Mouse (Mus musculus) hindbrain, embryonic 11.5 days (tissue): Measurements from ENCODE around the gene Mon1b. TPM values are rescaled to one million over a fixed set of nuclear protein-coding genes. Genes with fewer than 3 reads are reported as not detected.

Source experiments
- ATAC-seq: fragments of 200-750 bp; cut with Nextera tagmentation; 2 replicates; pipeline ENCODE4 v1.8.0; 2017; ENCODE audit warnings: mild to moderate bottlenecking, moderate TSS enrichment, moderate library complexity; ENCODE audit not compliant: low FRiP score
- DNase-seq: peaks from one replicate; pipeline ENCODE4 v3.0.0-alpha.2; 2015; ENCODE audit warnings: low spot score
- H3K27ac ChIP-seq: fragments of 300-500 bp; sonication (generic); 2 replicates; pipeline ENCODE4 v1.5.1; 2014; ENCODE audit warnings: mild to moderate bottlenecking, low read depth, low read length
- H3K27me3 ChIP-seq: fragments of 300-500 bp; sonication (generic); 2 replicates; pipeline ENCODE4 v1.6.1; 2014; ENCODE audit warnings: mild to moderate bottlenecking, low read length, moderate library complexity, mixed read lengths; ENCODE audit not compliant: control insufficient read depth, insufficient read depth
- H3K36me3 ChIP-seq: fragments of 300-500 bp; sonication (generic); 2 replicates; pipeline ENCODE4 v1.6.1; 2014; ENCODE audit warnings: mild to moderate bottlenecking, low read length, moderate library complexity, mixed read lengths; ENCODE audit not compliant: control insufficient read depth, insufficient read depth
- H3K4me1 ChIP-seq: fragments of 300-500 bp; sonication (generic); replicated peaks from 2 replicates; pipeline ENCODE4 v1.6.1; 2014; ENCODE audit warnings: low read length, mixed read lengths; ENCODE audit not compliant: control insufficient read depth, insufficient read depth
- H3K4me2 ChIP-seq: fragments of 300-500 bp; sonication (generic); replicated peaks from 2 replicates; pipeline ENCODE4 v1.6.1; 2014; ENCODE audit warnings: mild to moderate bottlenecking, low read depth, low read length
- H3K4me3 ChIP-seq: fragments of 300-500 bp; sonication (generic); 2 replicates; pipeline ENCODE4 v1.5.1; 2014; ENCODE audit warnings: low read depth, low read length
- H3K9ac ChIP-seq: fragments of 300-500 bp; sonication (generic); 2 replicates; pipeline ENCODE4 v1.6.1; 2014; ENCODE audit warnings: low read depth, low read length
- H3K9me3 ChIP-seq: fragments of 300-500 bp; sonication (generic); 2 replicates; pipeline ENCODE4 v1.6.1; 2016; ENCODE audit warnings: low read length; ENCODE audit not compliant: control insufficient read depth
- WGBS: fragments of 180-500 bp; shearing (Covaris S2); extraction: QIAGEN DNeasy Blood & Tissue Kit; methylation state at CpG from one replicate; pipeline ENCODE4 v1.1.7; 2014; 5-methylcytosine and 5-hydroxymethylcytosine counted together
- polyA plus RNA-seq: library from polyadenylated mRNA; unstranded; fragments of >200 nt; fragmentation: Nextera tagmentation; extraction: Ambion mirVana; gene quantifications from 2 replicates; pipeline ENCODE4 v1.2.1, GENCODE M21; 2014

The Mon1b gene
- polyA plus RNA-seq, 1 experiment from 2014 or later: 9.0 TPM

- DNase-seq (no peak), ATAC-seq (no peak)
- WGBS: 80% methylated on average over 8 of the region's 8 CpGs
- Histone ChIP-seq H3K4me1 (no peaks in the 10 kb centered on the region), H3K36me3 (no peaks in the 10 kb centered on the region), H3K27me3 (no peaks in the 10 kb centered on the region), H3K4me2 (no peak overlapping the region), H3K4me3 (no peak overlapping the region), H3K9me3 (no peaks in the 10 kb centered on the region), H3K9ac (no peak overlapping the region), H3K27ac (no peak overlapping the region)
Measured at GRCm38 (mm10) chr8:113665951-113666350, 30.6 kb downstream of the Mon1b start.

- 82% methylated on average over 16 of the region's 16 CpGs for WGBS
- DNase-seq: no peak
Measured at GRCm38 (mm10) chr8:113666714-113667432, 31.5 kb downstream of the Mon1b start.

GRCm38 (mm10) chr8:113669924-113670323 is 34.5 kb downstream of the Mon1b start:
- Histone ChIP-seq H3K9ac (no peak overlapping the region), H3K36me3 (no peaks in the 10 kb centered on the region), H3K4me3 (no peak overlapping the region), H3K27ac (no peak overlapping the region), H3K27me3 (no peaks in the 10 kb centered on the region), H3K4me1 (no peaks in the 10 kb centered on the region), H3K9me3 (no peaks in the 10 kb centered on the region), H3K4me2 (no peak overlapping the region)
- WGBS: 87% methylated on average over 10 of the region's 10 CpGs
- DNase-seq (no peak), ATAC-seq (no peak)

More at GRCm38 (mm10) chr8:113666714-113667432, 31.5 kb downstream of the Mon1b start:
- Histone ChIP-seq H3K27ac (no peak overlapping the region), H3K4me1 (no peaks in the 10 kb centered on the region), H3K9ac (no peak overlapping the region), H3K4me2 (no peak overlapping the region), H3K9me3 (no peaks in the 10 kb centered on the region), H3K4me3 (no peak overlapping the region), H3K27me3 (no peaks in the 10 kb centered on the region), H3K36me3 (no peaks in the 10 kb centered on the region)
- no peak for ATAC-seq

- 78% methylated on average over 11 of the region's 11 CpGs for WGBS
- ATAC-seq: no peak
- DNase-seq: no peak
Measured at GRCm38 (mm10) chr8:113672599-113673255, 37.3 kb downstream of the Mon1b start.

GRCm38 (mm10) chr8:113673300-113673699 is 37.9 kb downstream of the Mon1b start:
- Histone ChIP-seq H3K27ac (no peak overlapping the region), H3K9me3 (no peaks in the 10 kb centered on the region), H3K9ac (no peak overlapping the region), H3K4me2 (no peak overlapping the region), H3K4me3 (no peak overlapping the region), H3K36me3 (no peaks in the 10 kb centered on the region), H3K4me1 (no peaks in the 10 kb centered on the region), H3K27me3 (no peaks in the 10 kb centered on the region)
- no peak for DNase-seq
- ATAC-seq: no peak
- 51% methylated on average over 3 of the region's 3 CpGs for WGBS

More at GRCm38 (mm10) chr8:113672599-113673255, 37.3 kb downstream of the Mon1b start:
- Histone ChIP-seq H3K36me3 (no peaks in the 10 kb centered on the region), H3K9ac (no peak overlapping the region), H3K27me3 (no peaks in the 10 kb centered on the region), H3K9me3 (no peaks in the 10 kb centered on the region), H3K4me1 (no peaks in the 10 kb centered on the region), H3K27ac (no peak overlapping the region), H3K4me3 (no peak overlapping the region), H3K4me2 (no peak overlapping the region)

- H3K27ac ChIP-seq: no peak overlapping the region
- no peak overlapping the region for H3K4me3 ChIP-seq
- no peaks in the 10 kb centered on the region for H3K36me3 ChIP-seq
- no peak overlapping the region for H3K4me2 ChIP-seq
- H3K9ac ChIP-seq: no peak overlapping the region
- H3K27me3 ChIP-seq: no peaks in the 10 kb centered on the region
- no peaks in the 10 kb centered on the region for H3K4me1 ChIP-seq
- WGBS: 88% methylated on average over 3 of the region's 3 CpGs
- no peak for ATAC-seq
- no peaks in the 10 kb centered on the region for H3K9me3 ChIP-seq
- no peak for DNase-seq
Measured at GRCm38 (mm10) chr8:113674611-113675010, 39.2 kb downstream of the Mon1b start.

- 91% methylated on average over 2 of the region's 2 CpGs for WGBS
- H3K36me3 ChIP-seq: no peaks in the 10 kb centered on the region
- DNase-seq: no peak
Measured at GRCm38 (mm10) chr8:113675281-113675680, 39.9 kb downstream of the Mon1b start.

GRCm38 (mm10) chr8:113676811-113677210 is 41.4 kb downstream of the Mon1b start:
- no peak for ATAC-seq
- no peak overlapping the region for H3K9ac ChIP-seq
- DNase-seq: no peak
- H3K4me3 ChIP-seq: no peak overlapping the region
- H3K4me2 ChIP-seq: no peak overlapping the region
- H3K9me3 ChIP-seq: no peaks in the 10 kb centered on the region
- H3K4me1 ChIP-seq: no peaks in the 10 kb centered on the region
- H3K36me3 ChIP-seq: no peaks in the 10 kb centered on the region
- H3K27me3 ChIP-seq: no peaks in the 10 kb centered on the region
- no peak overlapping the region for H3K27ac ChIP-seq
- WGBS: 92% methylated on average over 1 of the region's 1 CpGs

More at GRCm38 (mm10) chr8:113675281-113675680, 39.9 kb downstream of the Mon1b start:
- no peaks in the 10 kb centered on the region for H3K4me1 ChIP-seq
- H3K4me3 ChIP-seq: no peak overlapping the region
- no peak overlapping the region for H3K4me2 ChIP-seq
- ATAC-seq: no peak
- no peaks in the 10 kb centered on the region for H3K27me3 ChIP-seq
- H3K27ac ChIP-seq: no peak overlapping the region
- H3K9ac ChIP-seq: no peak overlapping the region
- no peaks in the 10 kb centered on the region for H3K9me3 ChIP-seq

GRCm38 (mm10) chr8:113679361-113679760 is 44.0 kb downstream of the Mon1b start:
- 85% methylated on average over 3 of the region's 3 CpGs for WGBS

More at GRCm38 (mm10) chr8:113679361-113679760, 44.0 kb downstream of the Mon1b start:
- H3K9me3 ChIP-seq: no peaks in the 10 kb centered on the region
- no peaks in the 10 kb centered on the region for H3K27me3 ChIP-seq
- DNase-seq (no peak), ATAC-seq (no peak)
- no peak overlapping the region for H3K4me3 ChIP-seq
- H3K27ac ChIP-seq: no peak overlapping the region
- no peak overlapping the region for H3K4me2 ChIP-seq
- H3K36me3 ChIP-seq: no peaks in the 10 kb centered on the region
- H3K4me1 ChIP-seq: no peaks in the 10 kb centered on the region
- H3K9ac ChIP-seq: no peak overlapping the region
